Mouse (Mus musculus) forebrain, embryonic 14.5 days (tissue): ENCODE results near the gene Catsper2. TPM values are rescaled to one million over a fixed set of nuclear protein-coding genes. Genes with fewer than 3 reads are reported as not detected.
A peak's percentile ranks its signal among the peaks of the same experiment; 100 is the strongest.

ENCODE experiments used
- ATAC-seq: fragments of 200-750 bp; cut with Nextera tagmentation; 2 replicates; pipeline ENCODE4 v1.8.0; 2017; ENCODE audit warnings: mild to moderate bottlenecking, moderate library complexity
- DNase-seq: peaks from one replicate; pipeline ENCODE4 v3.0.0-alpha.2; 2015; ENCODE audit warnings: low spot score
- H3K27ac ChIP-seq: fragments of 300-500 bp; sonication (generic); 2 replicates; pipeline ENCODE4 v1.5.1; 2014; ENCODE audit warnings: low read depth, mild to moderate bottlenecking, control low read depth, low read length, moderate library complexity
- H3K27me3 ChIP-seq: fragments of 300-500 bp; sonication (generic); replicated peaks from 2 replicates; pipeline ENCODE4 v1.6.1; 2014; ENCODE audit warnings: low read length, control low read depth, mixed read lengths; ENCODE audit not compliant: control insufficient read depth, insufficient read depth
- H3K36me3 ChIP-seq: fragments of 300-500 bp; sonication (generic); 2 replicates; pipeline ENCODE4 v1.6.1; 2014; ENCODE audit warnings: low read length, control low read depth; ENCODE audit not compliant: control insufficient read depth, insufficient read depth
- H3K4me1 ChIP-seq: fragments of 300-500 bp; sonication (generic); 2 replicates; pipeline ENCODE4 v1.6.1; 2014; ENCODE audit warnings: antibody characterized with exemption, low read length, control low read depth; ENCODE audit not compliant: control insufficient read depth, insufficient read depth
- H3K4me2 ChIP-seq: fragments of 300-500 bp; sonication (generic); 2 replicates; pipeline ENCODE4 v1.6.1; 2014; ENCODE audit warnings: mild to moderate bottlenecking, control low read depth, low read length
- H3K4me3 ChIP-seq: fragments of 300-500 bp; sonication (generic); 2 replicates; pipeline ENCODE4 v1.5.1; 2014; ENCODE audit warnings: low read depth, low read length, control low read depth
- H3K9ac ChIP-seq: fragments of 300-500 bp; sonication (generic); 2 replicates; pipeline ENCODE4 v1.6.1; 2014; ENCODE audit warnings: mild to moderate bottlenecking, low read length, control low read depth, moderate library complexity
- H3K9me3 ChIP-seq: fragments of 300-500 bp; sonication (generic); replicated peaks from 2 replicates; pipeline ENCODE4 v1.6.1; 2016; ENCODE audit warnings: low read length, control low read depth, mixed read lengths; ENCODE audit not compliant: control insufficient read depth
- WGBS: fragments of 180-500 bp; shearing (Covaris S2); extraction: QIAGEN DNeasy Blood & Tissue Kit; methylation state at CpG from one replicate; pipeline ENCODE4 v1.1.7; 2014; 5-methylcytosine and 5-hydroxymethylcytosine counted together
- microRNA-seq: library from miRNA; unstranded; fragments of <30 nt; microRNA quantifications from one replicate; pipeline ENCODE4, GENCODE M21; 2016
- polyA plus RNA-seq: library from polyadenylated mRNA; unstranded; fragments of >200 nt; fragmentation: Nextera tagmentation; extraction: Ambion mirVana; gene quantifications from 2 replicates; pipeline ENCODE4 v1.2.1, GENCODE M21; 2014

Catsper2 gene
- polyA plus RNA-seq, 1 experiment from 2014 or later, result 2.0 TPM

DNA sequence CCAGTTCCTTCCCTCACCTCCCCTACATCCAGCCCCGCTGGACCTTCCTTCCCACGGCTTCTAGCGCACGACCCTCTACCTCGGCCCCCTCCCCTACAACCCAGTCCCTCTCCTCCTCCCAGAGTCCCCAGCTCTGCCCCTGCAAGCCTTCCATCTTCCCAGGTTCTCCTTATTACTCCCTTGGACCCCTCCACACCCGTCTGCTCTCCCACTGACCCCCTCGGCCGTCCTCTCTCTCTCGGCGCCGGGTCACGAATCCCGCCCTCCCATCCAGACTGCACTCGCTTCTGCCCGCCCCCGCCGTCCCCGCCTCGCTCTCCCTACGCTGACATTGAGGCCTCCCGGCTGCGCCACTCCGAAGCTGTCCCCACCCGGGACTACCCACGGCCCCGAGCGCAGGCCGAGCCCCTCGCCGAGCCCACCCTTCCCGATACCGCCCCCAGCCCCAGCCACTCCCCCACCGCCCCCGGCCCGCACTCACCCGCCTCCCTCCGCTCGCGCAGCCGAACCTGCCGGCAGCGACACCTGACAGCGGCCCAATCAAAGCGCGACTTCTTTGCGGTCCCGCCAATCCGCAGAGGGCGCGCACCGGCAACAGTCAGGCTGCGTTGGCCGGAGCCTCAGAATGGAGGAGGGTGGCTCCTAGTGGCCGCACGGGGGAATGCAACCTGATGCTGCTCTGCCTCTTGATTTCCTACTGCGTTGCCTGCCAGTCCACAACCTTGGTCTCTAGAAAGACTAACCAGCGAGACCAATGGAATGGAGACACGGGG is 58.6 kb downstream of the Catsper2 start, which contains the start of gene Ppip5k1:
TSS of gene Ppip5k1 (minus strand) at position 577 of the 773 bp plus-strand sequence.
- Histone ChIP-seq H3K27me3 (peaks cover 13% of the 10 kb centered on the region), H3K4me3 (peak within 1 kb of the TSS; percentile 66), H3K4me1 (peaks cover 5% of the 10 kb centered on the region), H3K9ac (peak within 1 kb of the TSS; percentile 78), H3K36me3 (no peaks in the 10 kb centered on the region), H3K9me3 (no peaks in the 10 kb centered on the region), H3K4me2 (peak within 1 kb of the TSS; percentile 81), H3K27ac (peak within 1 kb of the TSS; percentile 70)
- peak; percentile 99 for ATAC-seq
- DNase-seq, result peak; percentile 98
- under 1% methylated on average over 52 of the region's 58 CpGs for WGBS

DNA sequence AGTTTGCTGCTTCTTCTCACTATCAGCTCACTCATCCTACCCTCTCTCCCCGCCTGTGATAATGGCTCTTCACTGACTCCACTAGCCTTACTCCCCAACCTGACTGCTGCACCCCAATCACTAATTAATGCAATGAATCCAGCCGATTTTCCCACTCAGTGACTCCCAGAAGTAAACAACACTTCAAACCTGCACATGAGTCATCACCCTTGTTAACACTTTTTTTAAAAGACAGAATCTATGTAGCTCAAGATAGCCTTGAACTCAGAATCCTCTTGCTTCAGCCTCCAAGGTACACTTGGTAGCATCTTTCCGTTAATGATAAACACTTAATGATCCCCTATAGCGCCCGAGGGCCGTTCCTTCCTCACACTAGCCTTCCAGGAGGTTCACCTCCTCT is 59.2 kb downstream of the Catsper2 start:
- WGBS, result 4% methylated on average over 6 of the region's 6 CpGs

DNA sequence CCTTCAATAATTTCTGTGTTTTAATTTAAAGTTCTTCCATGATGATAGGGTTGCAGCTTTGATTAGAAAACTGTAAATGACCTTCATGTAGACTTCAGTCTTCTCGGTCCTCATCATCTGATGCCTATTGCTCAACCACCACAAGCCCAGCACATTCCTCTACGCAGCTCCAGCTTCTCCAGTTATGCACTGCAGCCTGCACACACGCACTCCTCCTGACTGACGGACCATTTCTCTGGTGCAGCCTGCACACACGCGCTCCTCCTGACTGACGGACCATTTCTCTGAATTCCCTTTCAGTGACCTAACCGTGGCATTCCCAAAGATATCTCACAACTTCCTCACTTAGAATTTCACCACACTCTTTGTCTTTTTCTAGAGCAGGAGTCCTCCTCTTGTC is 60.4 kb downstream of the Catsper2 start:
- WGBS, result 78% methylated on average over 8 of the region's 8 CpGs
- Histone ChIP-seq H3K27me3 (peaks cover 8% of the 10 kb centered on the region), H3K4me2 (no peak overlapping the region), H3K9ac (no peak overlapping the region), H3K9me3 (no peaks in the 10 kb centered on the region), H3K27ac (no peak overlapping the region), H3K4me1 (peaks cover 4% of the 10 kb centered on the region; the same call in 1 of the 2 replicates), H3K36me3 (peaks cover 5% of the 10 kb centered on the region; the same call in 1 of the 2 replicates), H3K4me3 (no peak overlapping the region)
- no peak for DNase-seq
- ATAC-seq, result no peak

More for the DNA sequence above, 59.2 kb downstream of the Catsper2 start:
- peak overlapping the region; percentile 66 for H3K4me3 ChIP-seq
- peak overlapping the region; percentile 81 for H3K4me2 ChIP-seq
- peaks cover 13% of the 10 kb centered on the region for H3K27me3 ChIP-seq
- DNase-seq (no peak), ATAC-seq (no peak)
- H3K36me3 ChIP-seq, result peaks cover 4% of the 10 kb centered on the region; the same call in 1 of the 2 replicates
- peak overlapping the region; percentile 78 for H3K9ac ChIP-seq
- peak overlapping the region; percentile 70; the same call in 1 of the 2 replicates for H3K27ac ChIP-seq
- peaks cover 5% of the 10 kb centered on the region for H3K4me1 ChIP-seq
- H3K9me3 ChIP-seq, result no peaks in the 10 kb centered on the region

Small RNA genes lying within 50 kb of the gene (microRNA-seq; reads per million reads assigned to microRNA genes)
- not detected for gene Gm22953

Other genes with a start within 250 kb of the Catsper2 start
- gene Tubgcp4, start 243.1 kb downstream of the Catsper2 start, polyA plus RNA-seq, result 38.9 and 43.7 TPM in 2 replicates
- 8.5 and 9.7 TPM in 2 replicates for gene Zscan29, start 242.7 kb downstream of the Catsper2 start, polyA plus RNA-seq
- 116 and 164 TPM in 2 replicates for gene Trp53bp1, start 142.4 kb downstream of the Catsper2 start, polyA plus RNA-seq
- gene Map1a, start 124.2 kb downstream of the Catsper2 start, polyA plus RNA-seq, result 12.7 and 23.2 TPM in 2 replicates
- gene Ppip5k1, start 58.4 kb downstream of the Catsper2 start, polyA plus RNA-seq, result 10.1 and 11.6 TPM in 2 replicates
- 19.8 and 24.7 TPM in 2 replicates for gene Ckmt1, start 56.1 kb downstream of the Catsper2 start, polyA plus RNA-seq
- gene Strc, start 26.6 kb downstream of the Catsper2 start, polyA plus RNA-seq, result 0.05 TPM in 1 of 2 replicates, not detected in the other
- gene Pdia3, start within 50 bp of the Catsper2 start, polyA plus RNA-seq, result 174 and 205 TPM in 2 replicates
- 0.86 and 1.2 TPM in 2 replicates for gene Ell3, start 30.5 kb upstream of the Catsper2 start, polyA plus RNA-seq
- gene Serf2, start 35.4 kb upstream of the Catsper2 start, polyA plus RNA-seq, result 388 and 442 TPM in 2 replicates
- 91.9 and 95.1 TPM in 2 replicates for gene Hypk, start 39.5 kb upstream of the Catsper2 start, polyA plus RNA-seq
- gene Serinc4, start 43.0 kb upstream of the Catsper2 start, polyA plus RNA-seq, result 0.95 and 1.1 TPM in 2 replicates
- 65.7 and 73.0 TPM in 2 replicates for gene Mfap1b, start 60.3 kb upstream of the Catsper2 start, polyA plus RNA-seq
- gene Mfap1a, start 92.9 kb upstream of the Catsper2 start, polyA plus RNA-seq, result 19.4 and 24.4 TPM in 2 replicates
- gene Wdr76, start 92.9 kb upstream of the Catsper2 start, polyA plus RNA-seq, result 5.5 and 5.6 TPM in 2 replicates